Mouse (Mus musculus): Measurements from ENCODE around the gene Pml. TPM values are rescaled to one million over a fixed set of nuclear protein-coding genes. Genes with fewer than 3 reads are reported as not detected.
A peak's percentile ranks its signal among the peaks of the same experiment; 100 is the strongest.
"Not testable (repeated sequence)": the region's sequence is repeated elsewhere in the genome, so short reads cannot be mapped to it uniquely, and the experiment has no call there.

Pml gene
- total RNA-seq, 2 experiments from 2014 or later, result 5.2 to 7.5 TPM

DNA sequence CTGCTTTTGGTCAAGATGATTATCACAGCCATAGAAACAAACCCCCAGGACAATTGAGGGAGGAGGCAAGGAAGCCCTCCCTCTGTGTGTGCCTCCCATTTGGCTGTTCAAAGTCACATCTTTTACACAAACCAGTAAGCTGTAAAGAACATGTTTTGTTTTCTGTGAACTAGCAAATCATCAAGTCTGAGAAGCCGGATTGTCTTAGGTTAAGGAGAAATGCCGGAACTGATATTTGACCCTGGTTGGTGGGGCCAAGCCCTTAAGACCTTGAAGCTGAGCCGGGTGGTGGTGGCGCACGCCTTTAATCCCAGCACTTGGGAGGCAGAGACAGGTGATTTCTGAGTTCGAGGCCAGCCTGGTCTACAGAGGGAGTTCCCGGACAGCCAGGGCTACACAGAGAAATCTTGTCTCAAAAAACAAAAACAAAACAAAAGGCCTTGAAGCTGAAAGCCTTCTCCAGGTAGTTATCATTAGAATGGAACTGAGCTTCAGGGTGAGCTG, 24.6 kb upstream of the Pml start:
- intact Hi-C loops (cut with DNase I; ENCODE audit: low total_unique reads), result loop anchor here (5.0 kb wide), 1 partner anchor 47 kb away; no protein-coding TSS in a partner anchor
- no peak for DNase-seq

DNA sequence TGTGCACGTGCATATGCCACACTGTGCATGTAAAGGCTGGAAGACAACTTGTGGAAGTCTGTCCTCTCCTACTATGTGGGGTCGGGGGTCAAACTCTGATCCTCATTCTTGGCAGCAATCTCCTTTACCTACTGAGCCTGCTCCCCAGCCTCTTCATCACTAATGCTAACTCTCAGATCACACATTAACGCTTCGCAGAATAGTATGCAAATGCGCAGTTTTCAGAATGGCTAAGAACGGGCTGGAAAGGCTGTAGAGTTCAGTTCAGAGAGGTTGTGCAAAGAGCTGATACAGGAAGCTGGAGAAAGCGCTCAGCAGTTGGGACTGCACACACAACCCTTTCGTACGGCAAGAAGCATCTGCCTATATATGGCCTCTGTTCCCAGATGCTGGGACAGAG, 23.3 kb upstream of the Pml start:
- intact Hi-C loops (cut with DNase I; ENCODE audit: low total_unique reads), result loop anchor here (5.0 kb wide), 1 partner anchor 46 kb away; no protein-coding TSS in a partner anchor
- no peak for DNase-seq

- intact Hi-C loops (cut with DNase I; ENCODE audit: low total_unique reads), result loop anchor here (5.0 kb wide), 1 partner anchor 45 kb away; no protein-coding TSS in a partner anchor
- DNase-seq, result no peak
Observed at GRCm38 (mm10) chr9:58272068-58272541, 22.5 kb upstream of the Pml start.

DNA sequence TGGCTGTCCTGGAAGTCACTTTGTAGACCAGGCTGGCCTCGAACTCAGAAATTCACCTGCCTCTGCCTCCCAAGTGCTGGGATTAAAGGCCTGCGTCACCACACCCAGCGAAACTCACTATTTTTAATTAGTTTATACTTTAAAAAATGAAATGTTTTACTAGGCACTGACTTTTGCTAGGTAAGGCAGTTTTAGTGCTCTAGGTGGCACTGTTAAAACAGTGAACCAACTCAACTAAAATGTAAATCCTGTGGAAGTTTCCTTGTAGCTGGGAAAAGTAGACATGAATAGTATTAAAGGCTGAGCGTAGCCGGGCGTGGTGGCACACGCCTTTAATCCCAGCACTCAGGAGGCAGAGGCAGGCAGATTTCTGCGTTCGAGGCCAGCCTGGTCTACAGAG, 22.0 kb upstream of the Pml start:
- intact Hi-C loops (cut with DNase I; ENCODE audit: low total_unique reads), result loop anchor here (5.0 kb wide), 1 partner anchor 44 kb away; no protein-coding TSS in a partner anchor
- not testable (repeated sequence) for DNase-seq

- intact Hi-C loops (cut with DNase I; ENCODE audit: low total_unique reads), result loop anchor here (5.0 kb wide), 1 partner anchor 44 kb away; no protein-coding TSS in a partner anchor
Observed at GRCm38 (mm10) chr9:58271109-58271508, 21.5 kb upstream of the Pml start.

DNA sequence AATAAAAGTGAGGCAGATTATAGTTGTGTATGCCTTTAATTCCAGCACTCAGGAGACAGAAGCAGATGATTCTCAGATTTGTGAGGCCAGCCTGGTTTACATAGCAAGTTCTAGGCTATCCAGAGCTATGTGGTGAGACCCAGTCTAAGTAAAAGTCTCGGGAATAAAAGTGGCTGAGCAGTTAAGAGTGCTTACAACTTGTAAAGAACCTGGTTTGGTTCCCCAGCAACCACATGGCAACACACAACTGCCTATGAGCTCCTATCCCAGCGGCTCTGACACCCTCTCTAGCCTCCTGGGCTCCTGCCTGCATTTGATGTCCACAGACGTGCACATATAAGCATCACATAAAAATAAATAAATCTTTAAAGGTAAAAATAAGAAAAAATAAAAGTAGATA, 20.5 kb upstream of the Pml start:
- intact Hi-C loops (cut with DNase I; ENCODE audit: low total_unique reads), result loop anchor here (5.0 kb wide), 1 partner anchor 43 kb away; no protein-coding TSS in a partner anchor
- no peak for DNase-seq

More at GRCm38 (mm10) chr9:58271109-58271508, 21.5 kb upstream of the Pml start:
- DNase-seq, result no peak

- DNase-seq, result peak; percentile 42
- intact Hi-C loops (cut with DNase I; ENCODE audit: low total_unique reads), result no loop called here
Observed at GRCm38 (mm10) chr9:58268384-58269313, 19.1 kb upstream of the Pml start.

DNA sequence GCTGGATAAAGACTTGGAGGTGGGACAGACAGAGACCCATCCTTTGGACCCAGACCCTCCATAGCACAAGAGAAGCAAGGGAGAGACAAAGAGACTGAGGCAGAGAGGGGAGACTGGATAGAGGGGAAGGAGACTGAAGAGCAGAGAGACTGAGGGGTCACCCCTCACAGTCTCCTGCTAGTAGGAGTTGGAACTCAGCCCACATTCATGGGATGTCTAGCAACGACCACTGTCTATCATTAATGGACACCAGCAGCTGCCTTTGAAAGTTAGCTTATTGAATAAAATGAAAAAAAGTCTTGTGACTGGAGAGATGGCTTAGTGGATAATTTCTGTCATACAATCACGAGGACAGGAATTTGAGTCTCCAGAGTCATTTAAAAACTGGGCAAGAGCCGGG, 17.5 kb upstream of the Pml start:
- DNase-seq, result no peak
- intact Hi-C loops (cut with DNase I; ENCODE audit: low total_unique reads), result no loop called here

GRCm38 (mm10) chr9:58266571-58267011, 17.0 kb upstream of the Pml start:
- DNase-seq, result no peak
- intact Hi-C loops (cut with DNase I; ENCODE audit: low total_unique reads), result no loop called here

DNA sequence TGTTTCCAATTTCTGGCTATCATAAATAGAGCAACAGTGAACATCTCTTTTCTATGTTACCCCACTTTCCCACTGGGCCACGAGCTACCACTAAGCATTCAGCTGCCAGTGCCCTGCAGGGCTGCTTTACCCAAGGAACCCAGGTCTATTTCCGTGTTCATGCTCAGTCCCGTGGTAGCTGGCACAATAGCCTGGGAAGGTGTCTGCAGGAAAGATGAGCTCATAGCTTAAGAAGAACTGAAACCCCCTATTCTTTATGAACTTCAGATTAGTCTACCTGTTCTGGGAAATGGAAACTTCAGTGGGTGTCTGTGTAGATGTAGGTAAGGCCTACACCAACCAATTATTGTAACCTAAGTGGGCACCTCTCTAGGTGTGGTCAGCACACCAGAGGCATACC, 15.8 kb upstream of the Pml start:
- DNase-seq, result no peak
- intact Hi-C loops (cut with DNase I; ENCODE audit: low total_unique reads), result no loop called here

DNA sequence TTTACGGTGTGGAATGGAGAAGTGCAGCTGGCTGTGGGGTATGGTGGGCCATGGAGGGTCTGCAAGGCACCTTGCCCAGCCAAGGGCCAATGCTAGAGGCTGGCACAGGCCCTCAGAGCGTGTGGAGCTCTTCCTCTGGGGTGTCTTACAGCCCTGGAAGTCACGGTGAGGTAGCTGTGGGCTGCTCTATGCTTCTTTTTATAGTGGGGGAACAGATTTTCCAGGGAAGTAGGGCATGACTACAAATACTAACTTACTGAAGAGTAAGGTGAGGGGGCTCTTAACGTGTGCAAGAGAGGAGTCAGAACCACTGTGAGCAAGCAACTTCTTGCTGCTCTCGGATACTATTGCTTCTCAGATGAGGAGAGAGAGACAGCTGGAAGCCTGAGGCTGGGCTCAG, 12.9 kb upstream of the Pml start:
- no peak for DNase-seq
- intact Hi-C loops (cut with DNase I; ENCODE audit: low total_unique reads), result no loop called here

DNA sequence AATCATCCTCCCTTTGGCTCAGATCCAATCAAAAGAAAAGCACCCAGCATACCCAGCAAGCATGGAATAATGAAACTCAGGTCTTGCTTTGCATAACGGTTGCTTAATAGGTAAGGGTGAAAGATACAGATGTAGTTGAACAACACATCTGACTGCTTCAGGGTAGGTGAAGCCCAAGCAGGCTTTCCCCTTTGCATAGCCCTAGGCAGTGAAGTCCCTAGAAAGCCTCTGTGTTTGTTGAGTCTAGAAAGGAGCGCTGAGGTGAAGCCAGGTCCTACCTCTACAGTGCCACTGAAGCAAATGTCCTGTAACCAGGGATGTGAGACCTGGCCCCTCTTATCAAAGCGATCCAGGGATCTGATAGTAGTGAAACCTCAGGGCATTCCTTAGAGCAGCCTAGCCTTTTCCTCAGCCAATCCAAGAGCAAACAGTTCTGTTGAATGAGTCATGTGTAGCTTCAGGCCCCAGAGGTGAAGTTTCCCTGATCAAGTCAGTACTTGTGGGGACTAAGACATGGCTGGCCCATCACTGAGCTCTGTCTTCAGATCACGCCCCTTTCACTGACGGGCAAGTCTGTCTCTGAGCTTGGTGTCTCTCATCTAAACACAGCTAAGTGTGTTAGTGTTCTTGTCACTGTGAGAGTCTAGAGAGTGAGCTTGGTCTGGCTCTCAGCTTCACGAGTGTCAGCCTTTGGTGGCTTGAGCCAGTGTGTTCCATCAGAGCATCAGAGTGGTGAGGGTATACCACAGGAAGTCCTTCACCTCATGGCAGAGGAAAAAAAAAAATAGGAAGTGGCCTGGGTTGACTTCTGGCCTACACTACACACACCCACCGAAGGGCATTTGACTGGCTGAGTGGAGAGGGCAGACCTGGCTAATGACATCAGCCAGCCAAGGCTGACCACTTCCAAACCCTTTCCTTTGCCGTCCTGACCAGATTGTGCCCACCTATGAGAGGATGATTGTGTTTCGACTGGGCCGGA, 6.4 kb upstream of the Pml start:
- intact Hi-C loops (cut with DNase I; ENCODE audit: low total_unique reads), result no loop called here

DNA sequence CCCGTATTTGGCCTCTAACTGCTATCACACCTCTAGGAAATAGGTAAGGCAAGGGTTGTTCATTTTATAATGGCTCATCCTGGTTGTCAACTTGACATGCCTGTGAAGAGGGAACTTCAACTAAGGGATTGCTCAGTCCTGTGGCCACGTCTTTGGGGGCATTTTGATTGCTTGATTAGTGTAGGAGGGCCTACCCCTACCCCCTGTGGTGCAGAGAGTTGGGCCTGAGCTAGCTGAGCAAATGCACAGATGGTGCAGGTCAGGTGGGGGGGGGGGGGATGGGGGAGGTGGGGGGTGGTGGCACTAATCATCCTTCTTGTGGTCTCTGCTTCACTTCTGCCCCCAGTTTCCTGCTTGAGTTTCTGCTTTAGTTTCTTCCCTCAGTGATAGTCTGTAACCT, 5.5 kb upstream of the Pml start:
- no peak for DNase-seq
- intact Hi-C loops (cut with DNase I; ENCODE audit: low total_unique reads), result no loop called here

More for the DNA sequence above, 6.4 kb upstream of the Pml start:
- DNase-seq, result no peak

- intact Hi-C loops (cut with DNase I; ENCODE audit: low total_unique reads); DNase-seq: not testable (repeated sequence)
Observed at GRCm38 (mm10) chr9:58253805-58254122, 4.2 kb upstream of the Pml start.

DNA sequence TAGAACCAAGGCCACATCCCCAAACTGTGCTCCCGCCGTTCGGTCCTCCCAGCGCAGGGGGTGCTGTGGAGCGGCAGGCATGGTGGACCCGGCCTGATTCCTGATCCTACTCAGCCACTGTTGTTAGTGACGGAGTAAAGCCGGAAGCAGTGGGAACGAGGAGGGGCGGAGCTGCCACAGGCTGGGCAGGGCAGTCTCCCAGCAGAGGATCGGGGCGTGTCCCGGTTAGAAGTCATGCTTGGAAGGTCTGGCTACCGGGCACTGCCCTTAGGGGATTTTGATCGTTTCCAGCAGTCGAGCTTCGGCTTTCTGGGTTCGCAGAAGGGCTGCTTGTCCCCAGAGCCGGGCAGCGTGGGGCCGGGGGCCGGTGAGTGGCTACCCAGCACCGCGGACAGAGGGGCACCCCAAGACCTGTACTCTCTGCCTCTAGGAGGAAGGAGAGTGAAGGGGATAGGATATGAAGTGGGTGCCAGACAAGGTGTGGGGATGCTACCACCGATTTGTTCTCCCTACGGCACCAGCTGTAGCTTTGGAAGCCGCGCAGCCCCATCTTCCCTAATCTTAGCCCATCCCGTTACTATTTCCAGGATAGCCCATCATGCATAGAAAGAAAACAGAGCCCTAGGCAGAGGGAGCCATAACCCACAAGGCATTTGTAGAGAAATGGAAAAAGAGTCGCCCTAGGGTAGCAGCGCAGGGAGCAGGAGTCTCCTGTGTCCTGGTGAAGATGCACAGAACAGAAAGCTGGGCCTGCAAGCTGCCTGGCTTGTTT, 3.6 kb upstream of the Pml start, which contains the start of gene Stoml1:
Stoml1 (plus strand) TSS at position 132 of the 772 bp plus-strand sequence.
- peak; percentile 94 for DNase-seq
- intact Hi-C loops (cut with DNase I; ENCODE audit: low total_unique reads), result no loop called here

- DNase-seq; intact Hi-C loops (cut with DNase I; ENCODE audit: low total_unique reads): not testable (repeated sequence)
Observed at GRCm38 (mm10) chr9:58250730-58251129, 1.1 kb upstream of the Pml start.

- intact Hi-C loops (cut with DNase I; ENCODE audit: low total_unique reads), result no loop called here
- DNase-seq, result no peak
Observed at GRCm38 (mm10) chr9:58250322-58250721, 736 bp upstream of the Pml start.

GRCm38 (mm10) chr9:58248746-58249413, 706 bp downstream of the Pml start:
- no peak for DNase-seq
- intact Hi-C loops (cut with DNase I; ENCODE audit: low total_unique reads), result no loop called here
